Mouse (Mus musculus) CH12.LX (cell line): ENCODE measurements around the gene Foxf2. TPM values are rescaled to one million over a fixed set of nuclear protein-coding genes. Genes with fewer than 3 reads are reported as not detected.

Experiments
- DNase-seq: peaks from one replicate; pipeline ENCODE4 v3.0.0-alpha.2; 2013; ENCODE audit errors: extremely low read depth
- H3K27ac ChIP-seq: 2 replicates; pipeline ENCODE4 v1.5.1; 2012; ENCODE audit warnings: low read depth, mild to moderate bottlenecking, control low read depth, moderate library complexity; ENCODE audit not compliant: insufficient read depth
- H3K27me3 ChIP-seq: replicated peaks from 2 replicates; pipeline ENCODE3; 2012; ENCODE audit warnings: inconsistent platforms
- H3K36me3 ChIP-seq, 2 experiments: replicated peaks in 1 of 2; 2 replicates each; pipeline versions ENCODE3 to v1.6.1; 2012; ENCODE audit warnings: inconsistent platforms in 1 of 2, low read length in 1 of 2, mild to moderate bottlenecking in 1 of 2, mixed read lengths in 1 of 2, moderate library complexity in 1 of 2; ENCODE audit not compliant: control insufficient read depth in 1 of 2, insufficient read depth in 1 of 2
- H3K4me1 ChIP-seq, 2 experiments: 2 replicates each; pipeline ENCODE4 v1.6.1; 2012; ENCODE audit warnings: inconsistent platforms in 1 of 2, moderate library complexity in 1 of 2; ENCODE audit not compliant: insufficient read depth in 2 of 2, control insufficient read depth in 1 of 2
- H3K4me2 ChIP-seq: 2 replicates; pipeline ENCODE4 v1.6.1; 2012; ENCODE audit warnings: low read depth, mild to moderate bottlenecking, control low read depth; ENCODE audit not compliant: poor library complexity, insufficient read depth, severe bottlenecking
- H3K4me3 ChIP-seq, 3 experiments: fragments of 150-350 bp in 1 of 3; sonication (generic) in 1 of 3; replicated peaks in 1 of 3; 2 replicates each; pipeline versions ENCODE3 to v1.5.1; 2011 to 2012; ENCODE audit warnings: low read depth in 2 of 3, low read length in 2 of 3, mild to moderate bottlenecking in 2 of 3, moderate library complexity in 2 of 3, control low read depth in 1 of 3, improper control_type of control experiment in 1 of 3, inconsistent platforms in 1 of 3, mixed read lengths in 1 of 3; ENCODE audit not compliant: poor library complexity in 1 of 3
- H3K79me2 ChIP-seq: replicated peaks from 2 replicates; pipeline ENCODE4 v1.6.1; 2012; ENCODE audit warnings: mild to moderate bottlenecking, moderate library complexity; ENCODE audit not compliant: control insufficient read depth, poor library complexity, insufficient read depth, severe bottlenecking; ENCODE audit errors: extremely low read depth
- H3K9ac ChIP-seq: 2 replicates; pipeline ENCODE4 v1.6.1; 2012; ENCODE audit warnings: low read depth, mild to moderate bottlenecking, control low read depth, moderate library complexity; ENCODE audit not compliant: insufficient read depth
- H3K9me3 ChIP-seq: replicated peaks from 2 replicates; pipeline ENCODE3; 2012; ENCODE audit warnings: low read length, inconsistent platforms, mixed read lengths
- BHLHE40 ChIP-seq: IDR thresholded peaks from 2 replicates; pipeline ENCODE4 v1.6.1; 2011; ENCODE audit warnings: mild to moderate bottlenecking, low read depth, low read length, improper control_type of control experiment
- CHD1 ChIP-seq: IDR thresholded peaks from 2 replicates; pipeline ENCODE4 v1.6.1; 2012; ENCODE audit warnings: low read depth, low read length, improper control_type of control experiment, inconsistent platforms
- CHD2 ChIP-seq: IDR thresholded peaks from 2 replicates; pipeline ENCODE4 v1.6.1; 2011; ENCODE audit warnings: low read length, improper control_type of control experiment
- CTCF ChIP-seq, 2 experiments: IDR thresholded peaks in 1 of 2; conservative IDR thresholded peaks in 1 of 2; 2 replicates each; pipeline ENCODE4 v1.5.1; 2011 to 2012; ENCODE audit warnings: low read depth in 2 of 2, low read length in 2 of 2, improper control_type of control experiment in 1 of 2, inconsistent platforms in 1 of 2, mild to moderate bottlenecking in 1 of 2, moderate library complexity in 1 of 2
- E2F4 ChIP-seq: IDR thresholded peaks from 2 replicates; pipeline ENCODE4 v1.6.1; 2011; ENCODE audit warnings: low read depth, low read length, improper control_type of control experiment; ENCODE audit not compliant: insufficient replicate concordance
- EP300 ChIP-seq: IDR thresholded peaks from 2 replicates; pipeline ENCODE4 v1.6.1; 2011; ENCODE audit warnings: low read length, improper control_type of control experiment
- GABPA ChIP-seq: IDR thresholded peaks from 2 replicates; pipeline ENCODE4 v1.6.1; 2012; ENCODE audit warnings: low read depth, low read length, improper control_type of control experiment, inconsistent platforms; ENCODE audit not compliant: insufficient replicate concordance
- IRF4 ChIP-seq: IDR thresholded peaks from 2 replicates; pipeline ENCODE4 v1.6.1; 2014; ENCODE audit warnings: low read depth, mild to moderate bottlenecking, inconsistent platforms, low read length, improper control_type of control experiment
- JUN ChIP-seq: IDR thresholded peaks from 2 replicates; pipeline ENCODE4 v1.6.1; 2011; ENCODE audit warnings: low read depth, mild to moderate bottlenecking, low read length, improper control_type of control experiment, moderate library complexity; ENCODE audit not compliant: insufficient read depth
- JUND ChIP-seq: conservative IDR thresholded peaks from 2 replicates; pipeline ENCODE4 v1.6.1; 2011; ENCODE audit warnings: low read depth, low read length, improper control_type of control experiment
- KAT2A ChIP-seq: IDR thresholded peaks from 2 replicates; pipeline ENCODE4 v1.6.1; 2012; ENCODE audit warnings: low read length, improper control_type of control experiment, inconsistent platforms; ENCODE audit not compliant: insufficient replicate concordance
- MAFK ChIP-seq: IDR thresholded peaks from 2 replicates; pipeline ENCODE4 v1.6.1; 2011; ENCODE audit warnings: low read length, improper control_type of control experiment; ENCODE audit not compliant: insufficient replicate concordance
- MEF2A ChIP-seq: IDR thresholded peaks from 2 replicates; pipeline ENCODE4 v1.6.1; 2014; ENCODE audit warnings: low read depth, mild to moderate bottlenecking, inconsistent platforms, low read length, improper control_type of control experiment, borderline replicate concordance
- NELFE ChIP-seq: IDR thresholded peaks from 2 replicates; pipeline ENCODE4 v1.6.1; 2011; ENCODE audit warnings: low read depth, low read length, improper control_type of control experiment
- NRF1 ChIP-seq: IDR thresholded peaks from 2 replicates; pipeline ENCODE4 v1.6.1; 2014; ENCODE audit warnings: low read depth, mild to moderate bottlenecking, inconsistent platforms, low read length, improper control_type of control experiment, moderate library complexity
- PAX5 ChIP-seq: IDR thresholded peaks from 2 replicates; pipeline ENCODE4 v1.6.1; 2012; ENCODE audit warnings: low read length, inconsistent platforms, mixed read lengths
- POLR2A ChIP-seq: IDR thresholded peaks from 2 replicates; pipeline ENCODE4 v1.6.1; 2011; ENCODE audit warnings: low read depth, mild to moderate bottlenecking, improper control_type of control experiment, low read length
- POLR2AphosphoS2 ChIP-seq: IDR thresholded peaks from 2 replicates; pipeline ENCODE4 v1.6.1; 2011; ENCODE audit warnings: low read depth, low read length, improper control_type of control experiment
- RAD21 ChIP-seq: IDR thresholded peaks from 2 replicates; pipeline ENCODE4 v1.6.1; 2011; ENCODE audit warnings: low read depth, mild to moderate bottlenecking, low read length, improper control_type of control experiment, moderate library complexity
- RCOR1 ChIP-seq: conservative IDR thresholded peaks from 2 replicates; pipeline ENCODE4 v1.6.1; 2012; ENCODE audit warnings: low read depth, mild to moderate bottlenecking, inconsistent platforms, low read length, improper control_type of control experiment
- SIN3A ChIP-seq: IDR thresholded peaks from 2 replicates; pipeline ENCODE4 v1.6.1; 2012; ENCODE audit warnings: low read length, improper control_type of control experiment, inconsistent platforms
- SMC3 ChIP-seq: IDR thresholded peaks from 2 replicates; pipeline ENCODE4 v1.6.1; 2011; ENCODE audit warnings: low read depth, low read length, improper control_type of control experiment
- TBP ChIP-seq: conservative IDR thresholded peaks from 2 replicates; pipeline ENCODE4 v1.6.1; 2011; ENCODE audit warnings: low read depth, low read length, improper control_type of control experiment
- TCF12 ChIP-seq: IDR thresholded peaks from 2 replicates; pipeline ENCODE4 v1.6.1; 2014; ENCODE audit warnings: low read depth, mild to moderate bottlenecking, inconsistent platforms, low read length, improper control_type of control experiment
- UBTF ChIP-seq: IDR thresholded peaks from 2 replicates; pipeline ENCODE4 v1.6.1; 2012; ENCODE audit warnings: low read depth, mild to moderate bottlenecking, inconsistent platforms, low read length, improper control_type of control experiment, moderate library complexity
- USF2 ChIP-seq: conservative IDR thresholded peaks from 2 replicates; pipeline ENCODE4 v1.6.1; 2011; ENCODE audit warnings: low read depth, low read length, improper control_type of control experiment
- ZC3H11A ChIP-seq: IDR thresholded peaks from 2 replicates; pipeline ENCODE4 v1.6.1; 2012; ENCODE audit warnings: low read depth, mild to moderate bottlenecking, inconsistent platforms, low read length, improper control_type of control experiment
- ZKSCAN1 ChIP-seq: IDR thresholded peaks from 2 replicates; pipeline ENCODE4 v1.6.1; 2012; ENCODE audit warnings: low read depth, inconsistent platforms, low read length, improper control_type of control experiment, borderline replicate concordance
- ZMIZ1 ChIP-seq: IDR thresholded peaks from 2 replicates; pipeline ENCODE4 v1.6.1; 2012; ENCODE audit warnings: low read depth, mild to moderate bottlenecking, inconsistent platforms, low read length, improper control_type of control experiment
- dilution Hi-C: fragments of 300-500 bp; cut with MboI; formaldehyde crosslinking; loops from 2 replicates; pipeline ENCODE4 v1.14.3; 2020; ENCODE audit warnings: low sequenced_read_pairs; ENCODE audit not compliant: extremely low pct_unique_long_range_greater_than_20kb, extremely low pct_ligation_motif_present
- in situ Hi-C: fragments of 300-500 bp; cut with MboI; formaldehyde crosslinking; loops from 3 replicates; pipeline ENCODE4 v1.14.3; 2019; ENCODE audit warnings: low sequenced_read_pairs, low pct_ligation_motif_present, low pct_unique_long_range_greater_than_20kb, mixed read lengths
- polyA plus RNA-seq: library from polyadenylated mRNA; unstranded; fragments of >175 nt; gene quantifications from 2 replicates; pipeline ENCODE4 v1.2.1, GENCODE M21; 2012; ENCODE audit warnings: low read depth; ENCODE audit not compliant: insufficient read length
- total RNA-seq, 2 experiments: library from RNA; depleted of rRNA; stranded (reverse); fragments of 300-350 nt in 1 of 2; fragments of >200 nt in 1 of 2; gene quantifications; 2 replicates each; pipeline ENCODE4 v1.2.3; 2012 to 2014

Gene Foxf2
- total and polyA plus RNA-seq, 3 experiments = not detected

DNA sequence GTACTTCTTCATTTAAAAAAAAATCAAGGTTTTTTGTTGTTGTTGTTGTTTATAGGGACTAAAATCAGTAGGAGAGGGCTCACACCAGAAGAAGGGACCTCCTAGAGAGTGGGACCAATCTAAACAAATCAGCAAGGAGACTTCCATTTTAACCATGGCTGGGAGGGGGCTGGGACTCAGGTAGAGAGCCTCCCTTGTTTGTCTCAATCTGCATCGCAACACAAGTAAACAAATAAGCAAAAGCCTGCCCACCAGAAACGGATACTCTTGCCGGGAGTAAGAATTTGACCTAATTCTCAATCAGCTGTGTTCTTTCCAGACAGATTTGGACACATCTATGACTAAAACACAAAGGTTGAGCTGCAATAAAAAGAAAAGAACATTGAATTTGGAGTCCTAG, 3.2 kb upstream of the Foxf2 start:
- no peak for DNase-seq
- Histone ChIP-seq H3K27me3 (no peaks in the 10 kb centered on the region), H3K9ac (no peak overlapping the region), H3K9me3 (peaks cover 21% of the 10 kb centered on the region)
- TF ChIP-seq POLR2AphosphoS2 = no peak
- TF ChIP-seq USF2 = no peak
- TF ChIP-seq E2F4 = no peak
- TF ChIP-seq CHD1 = no peak
- no peak for TF ChIP-seq SMC3
- no peak for TF ChIP-seq GABPA
- no peak for TF ChIP-seq JUN
- TF ChIP-seq IRF4 = no peak
- TF ChIP-seq TBP = no peak
- no peak for TF ChIP-seq ZKSCAN1
- no peak for TF ChIP-seq PAX5
- TF ChIP-seq KAT2A = no peak
- TF ChIP-seq SIN3A = no peak
- no peak for TF ChIP-seq MAFK
- no peak for TF ChIP-seq RCOR1
- TF ChIP-seq EP300 = no peak
- no peak for TF ChIP-seq BHLHE40
- TF ChIP-seq MEF2A = no peak
- no peak for TF ChIP-seq ZMIZ1
- no peak for TF ChIP-seq TCF12
- TF ChIP-seq, all 38 proteins: peak for 0
- no peak overlapping the region for H3K4me3 ChIP-seq
- no peaks in the 10 kb centered on the region for H3K36me3 ChIP-seq
- in situ Hi-C loops = loop anchor here (10.0 kb wide), 1 partner anchor 538 kb away; no protein-coding TSS in a partner anchor
- H3K79me2 ChIP-seq = no peaks in the 10 kb centered on the region
- dilution Hi-C loops = no loop called here
- H3K27ac ChIP-seq = no peak overlapping the region
- peaks cover 0 to 14% of the 10 kb centered on the region in 2 experiments; a peak in 2 of 4 replicates for H3K4me1 ChIP-seq
- no peak overlapping the region for H3K4me2 ChIP-seq

GRCm38 (mm10) chr13:31623291-31623690, 2.3 kb upstream of the Foxf2 start:
- no peak overlapping the region for H3K27ac ChIP-seq
- no peaks in the 10 kb centered on the region for H3K36me3 ChIP-seq
- no peaks in the 10 kb centered on the region for H3K79me2 ChIP-seq
- DNase-seq = no peak
- no peak overlapping the region for H3K4me3 ChIP-seq
- in situ Hi-C loops = loop anchor here (10.0 kb wide), 1 partner anchor 538 kb away; no protein-coding TSS in a partner anchor
- TF ChIP-seq RAD21 (no peak), ZKSCAN1 (no peak), JUND (no peak), POLR2A (no peak), NRF1 (no peak), KAT2A (no peak), CHD2 (no peak), ZC3H11A (no peak), UBTF (no peak), NELFE (no peak), ZMIZ1 (no peak), CTCF (conservative IDR thresholded peaks at IDR 0.05 in 1 of 2, IDR thresholded peaks at IDR 0.05 in 1 of 2; ENCODE audit: low read depth in 2 of 2, low read length in 2 of 2) (no peak), IRF4 (no peak), MEF2A (no peak)
- TF ChIP-seq, all 38 proteins: peak for 0
- peaks cover 0 to 11% of the 10 kb centered on the region in 2 experiments; a peak in 2 of 4 replicates for H3K4me1 ChIP-seq
- dilution Hi-C loops = no loop called here
- peaks cover 21% of the 10 kb centered on the region for H3K9me3 ChIP-seq
- no peak overlapping the region for H3K4me2 ChIP-seq
- H3K9ac ChIP-seq = no peak overlapping the region
- no peaks in the 10 kb centered on the region for H3K27me3 ChIP-seq
